Mouse (Mus musculus): ENCODE data around the gene Slc2a6. TPM values are rescaled to one million over a fixed set of nuclear protein-coding genes. Genes with fewer than 3 reads are reported as not detected.
A peak's percentile ranks its signal among the peaks of the same experiment; 100 is the strongest.

Gene Slc2a6
- total and polyA plus RNA-seq, 3 experiments, result 2.6 to 3.2 TPM; not detected in 1

- no peaks in the 10 kb centered on the region for H3K79me2 ChIP-seq (ENCODE audit: control insufficient read depth, insufficient read depth, low read length, poor library complexity)
- H3K27me3 ChIP-seq (ENCODE audit: control insufficient read depth in 1 of 2, insufficient read depth in 2 of 2, low read length in 2 of 2), result no peaks in the 10 kb centered on the region
- H3K4me1 ChIP-seq (ENCODE audit: control insufficient read depth in 1 of 2, insufficient read depth in 2 of 2, low read length in 2 of 2), result no peaks in the 10 kb centered on the region
- TF ChIP-seq ETS1 (IDR thresholded peaks at IDR 0.05; ENCODE audit: low read depth, low read length), result no peak
- peak; percentile 62; the same call in 1 of the 2 replicates for TF ChIP-seq POLR2AphosphoS5 (IDR thresholded peaks at IDR 0.05; ENCODE audit: borderline replicate concordance, low read depth, low read length)
- DNase-seq (ENCODE audit: low read depth, low spot score), result no peak
- no peak overlapping the region for H3K4me3 ChIP-seq (ENCODE audit: control insufficient read depth in 1 of 2, insufficient read depth in 1 of 2, low read depth in 2 of 2, low read length in 2 of 2)
- no peak overlapping the region for H3K9ac ChIP-seq (ENCODE audit: control insufficient read depth, low read depth, low read length, poor library complexity, severe bottlenecking)
- no peaks in the 10 kb centered on the region for H3K9me3 ChIP-seq (replicated peaks; ENCODE audit: insufficient read depth, low read length)
- H3K36me3 ChIP-seq (ENCODE audit: control insufficient read depth in 1 of 2, insufficient read depth in 2 of 2, low read length in 2 of 2), result peaks cover 0 to 3% of the 10 kb centered on the region in 2 experiments; a peak in 1 of 4 replicates
- no peak overlapping the region for H3K27ac ChIP-seq (ENCODE audit: control insufficient read depth, low read depth, low read length)
Observed at GRCm38 (mm10) chr2:27019530-27019929, 8.3 kb downstream of the Slc2a6 start.

GRCm38 (mm10) chr2:27017802-27018201 is 10.0 kb downstream of the Slc2a6 start:
- no peak overlapping the region for H3K27ac ChIP-seq (ENCODE audit: control insufficient read depth, low read depth, low read length)
- no peaks in the 10 kb centered on the region for H3K79me2 ChIP-seq (ENCODE audit: control insufficient read depth, insufficient read depth, low read length, poor library complexity)
- no peak overlapping the region for H3K9ac ChIP-seq (ENCODE audit: control insufficient read depth, low read depth, low read length, poor library complexity, severe bottlenecking)
- H3K4me1 ChIP-seq (ENCODE audit: control insufficient read depth in 1 of 2, insufficient read depth in 2 of 2, low read length in 2 of 2), result no peaks in the 10 kb centered on the region
- TF ChIP-seq SMC3 (IDR thresholded peaks at IDR 0.05; ENCODE audit: low read depth, low read length), result peak; percentile 73
- peak; percentile 62 for TF ChIP-seq RAD21 (IDR thresholded peaks at IDR 0.05; ENCODE audit: low read depth, low read length)
- TF ChIP-seq JUND (IDR thresholded peaks at IDR 0.05; ENCODE audit: low read depth, low read length), result no peak
- TF ChIP-seq CTCF (IDR thresholded peaks at IDR 0.05 in 2 of 3, conservative IDR thresholded peaks at IDR 0.05 in 1 of 3; ENCODE audit: control insufficient read depth in 1 of 3, insufficient read depth in 1 of 3, low read depth in 2 of 3, low read length in 3 of 3, poor library complexity in 1 of 3, severe bottlenecking in 1 of 3), result peak; percentile 89 to 98 (median 95)
- peak; percentile 40; the same call in 1 of the 2 replicates for TF ChIP-seq ZC3H11A (IDR thresholded peaks at IDR 0.05; ENCODE audit: low read depth, low read length)
- no peak for TF ChIP-seq MAZ (IDR thresholded peaks at IDR 0.05; ENCODE audit: low read depth, low read length)
- TF ChIP-seq USF2 (IDR thresholded peaks at IDR 0.05; ENCODE audit: borderline replicate concordance in 1 of 2, insufficient read depth in 1 of 2, low read depth in 1 of 2, low read length in 2 of 2), result no peak
- no peak for TF ChIP-seq TCF12 (IDR thresholded peaks at IDR 0.05; ENCODE audit: low read depth, low read length)
- no peaks in the 10 kb centered on the region for H3K9me3 ChIP-seq (replicated peaks; ENCODE audit: insufficient read depth, low read length)
- peaks cover 0 to 5% of the 10 kb centered on the region in 2 experiments; a peak in 2 of 4 replicates for H3K36me3 ChIP-seq (ENCODE audit: control insufficient read depth in 1 of 2, insufficient read depth in 2 of 2, low read length in 2 of 2)
- DNase-seq (ENCODE audit: low read depth, low spot score), result peak; percentile 83
- H3K27me3 ChIP-seq (ENCODE audit: control insufficient read depth in 1 of 2, insufficient read depth in 2 of 2, low read length in 2 of 2), result no peaks in the 10 kb centered on the region
- H3K4me3 ChIP-seq (ENCODE audit: control insufficient read depth in 1 of 2, insufficient read depth in 1 of 2, low read depth in 2 of 2, low read length in 2 of 2), result no peak overlapping the region

- Histone ChIP-seq H3K27ac (ENCODE audit: control insufficient read depth, low read depth, low read length) (peak within 1 kb of the TSS; percentile 63), H3K9me3 (replicated peaks; ENCODE audit: insufficient read depth, low read length) (no peaks in the 10 kb centered on the region), H3K9ac (ENCODE audit: control insufficient read depth, low read depth, low read length, poor library complexity, severe bottlenecking) (peak within 1 kb of the TSS; percentile 99), H3K27me3 (ENCODE audit: control insufficient read depth in 1 of 2, insufficient read depth in 2 of 2, low read length in 2 of 2) (no peaks in the 10 kb centered on the region), H3K36me3 (ENCODE audit: control insufficient read depth in 1 of 2, insufficient read depth in 2 of 2, low read length in 2 of 2) (peaks cover 2 to 15% of the 10 kb centered on the region in 2 experiments; a peak in 3 of 4 replicates), H3K4me3 (ENCODE audit: control insufficient read depth in 1 of 2, insufficient read depth in 1 of 2, low read depth in 2 of 2, low read length in 2 of 2) (peak within 1 kb of the TSS; percentile 85 to 97), H3K4me1 (ENCODE audit: control insufficient read depth in 1 of 2, insufficient read depth in 2 of 2, low read length in 2 of 2) (peaks cover 14 to 46% of the 10 kb centered on the region in 2 experiments), H3K79me2 (ENCODE audit: control insufficient read depth, insufficient read depth, low read length, poor library complexity) (peaks cover 21% of the 10 kb centered on the region)
- peak; percentile 94 for DNase-seq (ENCODE audit: low read depth, low spot score)
- no peak for TF ChIP-seq ZNF384 (IDR thresholded peaks at IDR 0.05; ENCODE audit: low read depth, low read length)
- TF ChIP-seq TAL1 (IDR thresholded peaks at IDR 0.05; ENCODE audit: low read length), result 0 out of 2 replicates have a peak, but pooled peaks have one; percentile 1
- TF ChIP-seq NRF1 (IDR thresholded peaks at IDR 0.05; ENCODE audit: insufficient read depth, low read depth, low read length, poor library complexity, severe bottlenecking), result peak; percentile 71
- TF ChIP-seq MAZ (IDR thresholded peaks at IDR 0.05; ENCODE audit: low read depth, low read length), result peak; percentile 82
- peak; percentile 42; the same call in 1 of the 2 replicates for TF ChIP-seq TBP (IDR thresholded peaks at IDR 0.05; ENCODE audit: low read depth, low read length)
- TF ChIP-seq TCF12 (IDR thresholded peaks at IDR 0.05; ENCODE audit: low read depth, low read length), result peak; percentile 32; the same call in 1 of the 2 replicates
- peak; percentile 81; the same call in 1 of the 2 replicates for TF ChIP-seq MXI1 (IDR thresholded peaks at IDR 0.05; ENCODE audit: low read depth, low read length)
- TF ChIP-seq CHD2 (IDR thresholded peaks at IDR 0.05; ENCODE audit: low read length), result no peak
- TF ChIP-seq NELFE (IDR thresholded peaks at IDR 0.05; ENCODE audit: low read depth, low read length), result peak; percentile 78
- peak; percentile 82 for TF ChIP-seq HCFC1 (IDR thresholded peaks at IDR 0.05; ENCODE audit: low read depth, low read length)
- TF ChIP-seq SMC3 (IDR thresholded peaks at IDR 0.05; ENCODE audit: low read depth, low read length), result no peak
- TF ChIP-seq MYB (IDR thresholded peaks at IDR 0.05; ENCODE audit: low read depth, low read length), result no peak
- TF ChIP-seq POLR2AphosphoS2 (IDR thresholded peaks at IDR 0.05; ENCODE audit: low read length), result peak; percentile 87; the same call in 1 of the 2 replicates
- TF ChIP-seq ZMIZ1 (IDR thresholded peaks at IDR 0.05; ENCODE audit: low read depth, low read length), result peak; percentile 50; the same call in 1 of the 2 replicates
- TF ChIP-seq MAX (IDR thresholded peaks at IDR 0.05; ENCODE audit: low read length), result no peak
- TF ChIP-seq SIN3A (IDR thresholded peaks at IDR 0.05; ENCODE audit: low read length), result peak; percentile 72
- peak; percentile 85 to 87 for TF ChIP-seq POLR2A (IDR thresholded peaks at IDR 0.05; ENCODE audit: control insufficient read depth in 1 of 2, insufficient read depth in 1 of 2, low read depth in 1 of 2, low read length in 2 of 2, poor library complexity in 1 of 2)
- 0 out of 2 replicates have a peak, but pooled peaks have one; percentile 18 for TF ChIP-seq ETS1 (IDR thresholded peaks at IDR 0.05; ENCODE audit: low read depth, low read length)
- no peak for TF ChIP-seq JUND (IDR thresholded peaks at IDR 0.05; ENCODE audit: low read depth, low read length)
- 0 out of 2 replicates have a peak, but pooled peaks have one; percentile 50 for TF ChIP-seq POLR2AphosphoS5 (IDR thresholded peaks at IDR 0.05; ENCODE audit: borderline replicate concordance, low read depth, low read length)
Observed at GRCm38 (mm10) chr2:27009714-27010244, 18.0 kb downstream of the Slc2a6 start, which contains the start of gene Cacfd1. Cacfd1 (plus strand) TSS chr2:27009926.
